Mouse (Mus musculus): ENCODE data around the gene Prkn.

DNA sequence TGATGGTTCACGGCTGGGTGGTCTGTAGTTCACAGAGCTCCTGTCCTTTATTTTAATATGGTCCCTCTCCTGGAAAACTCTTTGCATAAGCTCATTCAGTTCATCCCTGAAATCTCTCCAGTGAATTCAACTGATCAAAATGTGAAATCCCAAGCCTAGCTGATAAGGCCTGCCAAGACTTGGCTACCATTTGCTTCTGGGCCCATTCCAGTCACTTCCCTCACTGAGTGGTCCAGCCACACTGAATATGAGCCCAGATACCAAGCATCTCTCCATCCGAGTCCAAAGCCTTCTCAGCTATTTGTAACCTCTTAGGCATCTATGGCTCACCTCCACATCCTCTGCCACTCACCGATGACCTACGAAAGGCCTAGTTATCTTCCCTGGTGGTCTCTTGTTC, 427.8 kb downstream of the Prkn start:
- TF ChIP-seq CTCF (IDR thresholded peaks at IDR 0.05; ENCODE audit: control insufficient read depth, insufficient read depth, insufficient read length) (no peak), MAX (IDR thresholded peaks at IDR 0.05) (no peak), MYOG (IDR thresholded peaks at IDR 0.05; ENCODE audit: control insufficient read depth, extremely low read depth, insufficient read length) (no peak), CEBPB (IDR thresholded peaks at IDR 0.05; ENCODE audit: low read depth) (no peak), MYOD1 (IDR thresholded peaks at IDR 0.05; ENCODE audit: control insufficient read depth, insufficient read length, low read depth) (no peak), USF1 (IDR thresholded peaks at IDR 0.05; ENCODE audit: low read depth) (no peak)
